Mouse (Mus musculus) macrophage (primary cell): ENCODE data around the gene Tent4a. TPM values are rescaled to one million over a fixed set of nuclear protein-coding genes. Genes with fewer than 3 reads are reported as not detected.
"Not testable (repeated sequence)": the region's sequence is repeated elsewhere in the genome, so short reads cannot be mapped to it uniquely, and the experiment has no call there.

Experiments
- H3K27ac ChIP-seq: fragments of 350-480 bp; formaldehyde crosslinking; 2 replicates; pipeline ENCODE4 v1.9.0; 2021
- H3K36me3 ChIP-seq: fragments of 350-480 bp; formaldehyde crosslinking; 2 replicates; pipeline ENCODE4 v1.9.0; 2021; ENCODE audit errors: inconsistent target
- H3K4me3 ChIP-seq: fragments of 350-480 bp; formaldehyde crosslinking; 2 replicates; pipeline ENCODE4 v1.9.0; 2021; ENCODE audit errors: inconsistent target
- H3K79me2 ChIP-seq: fragments of 350-480 bp; formaldehyde crosslinking; 2 replicates; pipeline ENCODE4 v1.9.0; 2021; ENCODE audit errors: inconsistent target
- WGBS: methylation state at CpG from one replicate; pipeline ENCODE4 v1.1.7; 2026; ENCODE audit warnings: inconsistent platforms; ENCODE audit not compliant: missing documents; 5-methylcytosine and 5-hydroxymethylcytosine counted together
- polyA plus RNA-seq: library from polyadenylated mRNA; stranded (reverse); fragments of 250-400 nt; gene quantifications from 3 replicates; pipeline ENCODE4 v1.2.4, GENCODE M21; 2018; ENCODE audit warnings: inconsistent platforms
- total RNA-seq, 78 experiments: library from RNA; depleted of rRNA; stranded (reverse); fragments of 250-400 nt; gene quantifications; 1 replicate in 9 of 78; 2 replicates in 24 of 78; 3 replicates in 43 of 78; 4 replicates in 2 of 78; pipeline ENCODE4 v1.2.4; 2018; ENCODE audit warnings: inconsistent platforms in 56 of 78

Gene Tent4a
- total RNA-seq (2018; cell fraction: chromatin; rRNA removed): 100 to 1,000 TPM in 13 of 26 experiments, 10 to 100 TPM in 13; 35.7 to 469 (median 96.6) TPM
- 10 to 100 TPM; 17.0 to 77.8 (median 26.3) TPM for total RNA-seq (2018; cell fraction: cytosol; rRNA removed)
- 100 to 1,000 TPM in 4 of 26 experiments, 10 to 100 TPM in 22; 27.1 to 451 (median 69.6) TPM for total RNA-seq (2018; cell fraction: nucleus; rRNA removed)
- 9.7 to 18.8 TPM (median 13.5 TPM) in 3 replicates for polyA plus RNA-seq

DNA sequence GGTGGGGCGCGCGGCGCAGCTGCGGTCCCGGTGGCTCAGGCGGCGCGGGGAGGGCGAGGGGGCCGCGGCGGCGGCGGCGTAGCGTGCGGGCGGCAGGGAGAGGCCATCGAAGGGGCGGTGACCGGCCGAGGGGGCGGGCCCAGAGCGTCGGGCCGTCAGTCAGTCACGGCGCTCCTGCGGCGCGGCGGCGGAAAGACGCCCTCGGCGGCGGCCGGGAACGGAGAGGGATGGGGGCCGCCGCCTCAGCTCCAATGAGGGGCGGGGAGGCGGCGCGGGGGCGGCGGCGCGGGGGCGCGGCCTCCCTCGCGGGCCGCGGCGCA is at the start of gene Tent4a:
Gene Tent4a, minus strand, starts transcription at position 284 of the 320 bp plus-strand sequence.
- Histone ChIP-seq H3K36me3 (no peaks in the 10 kb centered on the region), H3K79me2 (peaks cover 40% of the 10 kb centered on the region), H3K4me3 (peak within 1 kb of the TSS; percentile 49), H3K27ac (peak within 1 kb of the TSS; percentile 83)
- WGBS: 0% methylated on average over 1 of the region's 57 CpGs

DNA sequence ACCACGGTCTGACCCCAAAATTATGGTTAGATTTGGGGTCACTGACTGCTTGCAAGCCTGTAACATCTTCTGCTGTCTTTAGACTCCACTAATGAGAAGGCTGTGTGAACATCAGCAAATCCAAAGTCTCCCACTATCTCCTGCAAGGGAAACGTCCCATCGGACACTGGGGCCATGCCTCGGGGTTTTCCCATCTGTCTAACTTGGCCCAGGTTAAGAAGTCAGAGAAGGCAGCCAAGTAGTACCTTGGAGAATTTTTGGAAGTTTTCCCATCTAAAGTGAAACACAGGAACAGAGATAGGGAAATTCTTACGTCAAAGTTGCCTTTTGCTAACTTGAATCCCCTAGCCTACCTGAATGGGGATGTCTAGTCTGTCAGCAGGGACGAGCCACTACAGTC is 49.2 kb upstream of the Tent4a start:
- H3K27ac ChIP-seq: no peak overlapping the region

GRCm38 (mm10) chr13:69582411-69582810 is 48.0 kb upstream of the Tent4a start:
- no peaks in the 10 kb centered on the region for H3K79me2 ChIP-seq
- no peaks in the 10 kb centered on the region for H3K36me3 ChIP-seq
- H3K27ac ChIP-seq: no peak overlapping the region
- H3K4me3 ChIP-seq: no peak overlapping the region
- 94% methylated on average over 6 of the region's 6 CpGs for whole genome bisulfite sequencing

More for the DNA sequence above, 49.2 kb upstream of the Tent4a start:
- Histone ChIP-seq H3K79me2 (no peaks in the 10 kb centered on the region), H3K4me3 (no peak overlapping the region), H3K36me3 (no peaks in the 10 kb centered on the region)
- WGBS: 92% methylated on average over 6 of the region's 6 CpGs

DNA sequence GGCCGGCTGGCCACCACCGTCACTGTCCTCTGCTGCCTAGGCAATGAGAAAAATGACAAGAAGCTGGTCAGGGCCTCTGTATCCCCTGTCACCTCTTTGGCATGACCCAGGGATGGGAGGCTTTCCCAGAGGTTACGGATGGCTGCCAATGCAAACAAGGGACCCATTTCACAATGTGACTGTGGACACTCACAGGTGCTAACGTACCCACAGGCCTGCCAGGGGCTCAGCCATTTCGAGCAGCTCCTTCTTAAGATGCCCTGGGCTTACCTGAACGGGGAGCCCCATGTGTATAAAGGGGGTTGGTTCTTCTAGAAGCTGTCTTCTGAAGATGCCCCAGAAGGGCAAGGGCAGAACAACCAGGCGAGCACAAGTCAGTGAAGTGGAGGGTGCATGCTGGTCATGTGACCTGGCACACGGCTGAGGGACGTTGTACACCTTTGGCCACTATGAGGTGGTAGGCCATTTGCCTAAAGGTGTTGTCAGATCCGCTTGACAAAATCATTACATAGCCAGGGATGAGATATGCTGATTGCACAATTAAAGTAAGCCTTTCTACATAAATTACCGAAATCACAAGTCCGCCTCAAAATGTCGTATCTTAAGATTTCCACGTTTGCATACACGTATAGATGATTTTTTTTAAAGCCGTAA is 42.9 kb upstream of the Tent4a start:
- H3K36me3 ChIP-seq: no peaks in the 10 kb centered on the region
- 91% methylated on average over 16 of the region's 16 CpGs for WGBS
- no peak overlapping the region for H3K27ac ChIP-seq
- H3K4me3 ChIP-seq: no peak overlapping the region
- H3K79me2 ChIP-seq: no peaks in the 10 kb centered on the region

DNA sequence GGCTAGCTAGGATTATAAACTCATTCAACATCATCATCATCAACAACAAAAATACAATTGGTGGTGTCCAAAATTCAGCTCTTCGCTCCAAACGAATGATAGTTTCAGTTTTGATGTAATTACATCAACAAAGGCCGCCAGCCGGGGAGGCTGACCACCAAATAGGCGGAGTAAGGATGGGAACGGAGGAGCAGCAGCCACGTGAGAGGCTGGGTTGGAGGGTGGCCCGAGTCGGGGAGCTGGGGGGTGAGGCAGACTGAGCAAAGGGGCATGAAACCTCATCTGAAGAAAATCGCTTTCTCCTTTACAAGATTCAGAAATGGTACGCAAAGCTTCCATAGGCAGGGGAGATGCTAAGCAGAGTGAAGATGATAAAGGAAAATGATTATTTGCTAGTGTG is 42.3 kb upstream of the Tent4a start:
- 82% methylated on average over 11 of the region's 11 CpGs for WGBS
- no peaks in the 10 kb centered on the region for H3K36me3 ChIP-seq
- H3K79me2 ChIP-seq: no peaks in the 10 kb centered on the region
- H3K4me3 ChIP-seq: no peak overlapping the region
- H3K27ac ChIP-seq: no peak overlapping the region

DNA sequence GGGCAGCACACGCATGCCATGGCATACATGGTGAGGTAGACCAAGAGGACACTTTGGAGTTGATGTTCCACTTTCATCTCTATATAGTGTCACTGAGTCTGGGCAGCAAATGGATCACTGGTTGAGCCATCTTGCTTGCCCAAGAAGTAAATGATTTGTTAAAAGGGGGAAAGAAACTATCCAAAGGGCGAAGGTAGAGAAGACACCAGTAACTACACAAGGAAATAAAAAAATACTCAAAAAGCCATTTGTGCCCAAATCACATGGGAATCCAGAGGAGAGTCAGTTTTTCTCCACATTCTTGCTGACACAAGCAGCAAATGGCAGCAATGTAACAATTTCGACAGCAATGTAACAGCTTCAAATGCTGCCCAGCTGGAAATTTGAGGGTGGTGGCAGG is 38.2 kb upstream of the Tent4a start:
- H3K36me3 ChIP-seq: no peaks in the 10 kb centered on the region
- H3K79me2 ChIP-seq: no peaks in the 10 kb centered on the region
- no peak overlapping the region for H3K4me3 ChIP-seq
- WGBS: 96% methylated on average over 2 of the region's 3 CpGs
- H3K27ac ChIP-seq: no peak overlapping the region

DNA sequence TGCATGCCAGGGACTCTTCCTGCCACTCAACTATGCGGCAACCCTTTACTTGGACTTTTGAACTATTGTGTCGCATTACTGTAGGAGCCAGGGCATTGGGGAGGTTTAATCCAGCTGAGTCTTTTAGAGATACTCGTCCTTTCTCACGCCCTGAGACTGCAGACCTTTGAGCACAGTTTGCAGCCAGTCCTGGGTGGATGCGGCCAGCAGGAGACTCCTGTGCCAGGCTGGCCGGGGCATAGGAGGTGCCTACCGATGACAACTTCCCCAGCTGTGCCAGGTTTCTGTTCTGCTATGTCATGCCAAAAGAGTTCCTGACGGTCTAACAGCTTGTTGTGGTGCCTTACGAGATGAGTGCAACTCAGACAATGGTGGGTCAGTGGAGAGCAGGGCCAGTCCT is 34.8 kb upstream of the Tent4a start:
- H3K36me3 ChIP-seq: no peaks in the 10 kb centered on the region
- no peaks in the 10 kb centered on the region for H3K79me2 ChIP-seq
- 71% methylated on average over 9 of the region's 9 CpGs for WGBS
- no peak overlapping the region for H3K27ac ChIP-seq
- H3K4me3 ChIP-seq: no peak overlapping the region

- H3K79me2 ChIP-seq, H3K27ac ChIP-seq, H3K4me3 ChIP-seq, H3K36me3 ChIP-seq: not testable (repeated sequence)
- WGBS: 95% methylated on average over 4 of the region's 4 CpGs
Observed at GRCm38 (mm10) chr13:69565401-69565800, 31.0 kb upstream of the Tent4a start.

GRCm38 (mm10) chr13:69564573-69564972 is 30.2 kb upstream of the Tent4a start:
- H3K27ac ChIP-seq: no peak overlapping the region
- H3K79me2 ChIP-seq: no peaks in the 10 kb centered on the region
- no peaks in the 10 kb centered on the region for H3K36me3 ChIP-seq
- H3K4me3 ChIP-seq: no peak overlapping the region

GRCm38 (mm10) chr13:69563905-69564304 is 29.5 kb upstream of the Tent4a start:
- no peaks in the 10 kb centered on the region for H3K79me2 ChIP-seq
- WGBS: 72% methylated on average over 3 of the region's 3 CpGs
- no peak overlapping the region for H3K27ac ChIP-seq
- H3K4me3 ChIP-seq: no peak overlapping the region
- no peaks in the 10 kb centered on the region for H3K36me3 ChIP-seq

DNA sequence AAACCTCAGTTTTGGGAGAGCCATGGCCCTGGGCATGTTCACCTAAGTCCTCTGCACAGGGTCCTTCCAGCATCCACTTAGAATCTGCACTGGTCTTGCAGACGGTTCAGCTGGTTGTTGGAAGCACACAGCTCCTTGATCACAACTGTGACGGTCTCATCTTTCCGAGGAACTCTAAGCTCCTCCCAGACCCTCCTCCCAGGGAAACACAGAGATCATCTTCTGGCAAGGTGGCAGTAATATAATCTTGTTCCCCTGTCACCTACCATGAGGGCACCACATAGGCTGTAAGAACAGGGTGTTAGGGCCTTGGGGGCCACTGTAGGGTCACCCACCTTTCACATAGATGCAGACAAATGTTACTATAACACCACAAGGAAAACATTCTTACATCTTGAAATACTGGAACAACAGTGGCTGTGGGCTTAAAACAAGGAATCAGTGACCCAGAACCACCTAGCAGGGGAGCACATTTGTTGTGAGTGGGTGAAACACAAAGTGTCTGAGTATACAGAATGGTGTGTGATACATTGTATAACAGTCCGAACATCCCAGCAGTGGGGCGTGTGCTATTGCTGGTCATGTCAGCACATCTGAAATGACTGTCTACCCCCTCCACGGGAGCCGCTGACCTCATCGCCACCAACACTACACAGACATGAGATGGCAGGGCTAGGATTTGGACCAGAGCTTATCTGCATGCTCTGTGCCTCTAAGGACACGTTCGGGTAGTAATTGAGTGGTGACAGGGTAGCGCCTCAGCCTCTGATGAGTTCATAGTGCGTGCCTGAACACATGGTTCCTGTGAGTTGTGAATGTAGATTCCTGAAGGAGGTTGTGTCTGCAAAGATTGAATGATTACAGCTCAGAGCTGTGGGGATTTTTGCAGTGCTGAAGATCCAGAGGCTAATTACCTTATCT is 28.5 kb upstream of the Tent4a start:
- H3K4me3 ChIP-seq: no peak overlapping the region
- 83% methylated on average over 12 of the region's 12 CpGs for WGBS
- no peaks in the 10 kb centered on the region for H3K36me3 ChIP-seq
- no peaks in the 10 kb centered on the region for H3K79me2 ChIP-seq
- H3K27ac ChIP-seq: no peak overlapping the region

GRCm38 (mm10) chr13:69562004-69562403 is 27.6 kb upstream of the Tent4a start:
- Histone ChIP-seq H3K4me3 (no peak overlapping the region), H3K36me3 (no peaks in the 10 kb centered on the region), H3K27ac (no peak overlapping the region), H3K79me2 (no peaks in the 10 kb centered on the region)
- WGBS: 85% methylated on average over 9 of the region's 9 CpGs

GRCm38 (mm10) chr13:69559291-69559961 is 25.0 kb upstream of the Tent4a start:
- H3K36me3 ChIP-seq: no peaks in the 10 kb centered on the region
- H3K4me3 ChIP-seq: no peak overlapping the region
- H3K27ac ChIP-seq: no peak overlapping the region
- H3K79me2 ChIP-seq: no peaks in the 10 kb centered on the region
- 89% methylated on average over 9 of the region's 13 CpGs for WGBS

GRCm38 (mm10) chr13:69558098-69558660 is 23.8 kb upstream of the Tent4a start:
- Histone ChIP-seq H3K79me2 (no peaks in the 10 kb centered on the region), H3K36me3 (no peaks in the 10 kb centered on the region)
- WGBS: 84% methylated on average over 6 of the region's 6 CpGs

More at GRCm38 (mm10) chr13:69558098-69558660, 23.8 kb upstream of the Tent4a start:
- H3K4me3 ChIP-seq: no peak overlapping the region
- H3K27ac ChIP-seq: no peak overlapping the region
